Mouse (Mus musculus) 416B (cell line): ENCODE data around the gene Tesc.

Experiments used
- DNase-seq: peaks from one replicate; pipeline ENCODE4 v3.0.0; 2011; ENCODE audit warnings: low read depth

Tesc gene

GRCm38 (mm10) chr5:118076721-118077592 is 49.4 kb downstream of the Tesc start:
- no peak for DNase-seq

GRCm38 (mm10) chr5:118078550-118078949 is 51.0 kb downstream of the Tesc start:
- DNase-seq, result no peak

GRCm38 (mm10) chr5:118079354-118079753 is 51.8 kb downstream of the Tesc start:
- DNase-seq, result peak; percentile 31

- DNase-seq, result no peak
Observed at GRCm38 (mm10) chr5:118079839-118080250, 52.3 kb downstream of the Tesc start.

- DNase-seq, result no peak
Observed at GRCm38 (mm10) chr5:118081374-118081949, 53.9 kb downstream of the Tesc start.

GRCm38 (mm10) chr5:118081996-118082395 is 54.5 kb downstream of the Tesc start:
- DNase-seq, result peak; percentile 91

GRCm38 (mm10) chr5:118083060-118083638 is 55.6 kb downstream of the Tesc start:
- no peak for DNase-seq

- DNase-seq, result no peak
Observed at GRCm38 (mm10) chr5:118084171-118084727, 56.7 kb downstream of the Tesc start.

GRCm38 (mm10) chr5:118085313-118085712 is 57.8 kb downstream of the Tesc start:
- DNase-seq, result no peak

GRCm38 (mm10) chr5:118086956-118087355 is 59.4 kb downstream of the Tesc start:
- DNase-seq, result no peak

- peak; percentile 13 for DNase-seq
Observed at GRCm38 (mm10) chr5:118089102-118089501, 61.6 kb downstream of the Tesc start.

- DNase-seq, result no peak
Observed at GRCm38 (mm10) chr5:118090101-118090500, 62.6 kb downstream of the Tesc start.

- DNase-seq, result peak; percentile 36
Observed at GRCm38 (mm10) chr5:118090837-118091236, 63.3 kb downstream of the Tesc start.

- DNase-seq, result no peak
Observed at GRCm38 (mm10) chr5:118093321-118094035, 65.9 kb downstream of the Tesc start.

- DNase-seq, result no peak
Observed at GRCm38 (mm10) chr5:118095433-118095832, 67.9 kb downstream of the Tesc start.

GRCm38 (mm10) chr5:118095849-118096248 is 68.3 kb downstream of the Tesc start:
- DNase-seq, result no peak

GRCm38 (mm10) chr5:118096317-118096716 is 68.8 kb downstream of the Tesc start:
- no peak for DNase-seq

- no peak for DNase-seq
Observed at GRCm38 (mm10) chr5:118099069-118099869, 71.7 kb downstream of the Tesc start.

- no peak for DNase-seq
Observed at GRCm38 (mm10) chr5:118099870-118100478, 72.4 kb downstream of the Tesc start.

GRCm38 (mm10) chr5:118105536-118105935 is 78.0 kb downstream of the Tesc start:
- no peak for DNase-seq

- DNase-seq, result no peak
Observed at GRCm38 (mm10) chr5:118106667-118107066, 79.1 kb downstream of the Tesc start.
